Mouse (Mus musculus) left cerebral cortex, adult 18-20 months (tissue): ENCODE data around the gene Plau. TPM values are rescaled to one million over a fixed set of nuclear protein-coding genes. Genes with fewer than 3 reads are reported as not detected.

Experiments used
- DNase-seq, 2 experiments: peaks; one replicate each; pipeline ENCODE4 v3.0.0; 2021 to 2022; ENCODE audit warnings: low spot score in 2 of 2, mixed read lengths in 1 of 2
- total RNA-seq, 2 experiments: library from RNA; stranded (reverse); gene quantifications; 2 replicates each; pipeline ENCODE4 v1.2.3; 2021

The Plau gene
- total RNA-seq, 2 experiments from 2014 or later = 7.7 to 8.2 TPM

DNA sequence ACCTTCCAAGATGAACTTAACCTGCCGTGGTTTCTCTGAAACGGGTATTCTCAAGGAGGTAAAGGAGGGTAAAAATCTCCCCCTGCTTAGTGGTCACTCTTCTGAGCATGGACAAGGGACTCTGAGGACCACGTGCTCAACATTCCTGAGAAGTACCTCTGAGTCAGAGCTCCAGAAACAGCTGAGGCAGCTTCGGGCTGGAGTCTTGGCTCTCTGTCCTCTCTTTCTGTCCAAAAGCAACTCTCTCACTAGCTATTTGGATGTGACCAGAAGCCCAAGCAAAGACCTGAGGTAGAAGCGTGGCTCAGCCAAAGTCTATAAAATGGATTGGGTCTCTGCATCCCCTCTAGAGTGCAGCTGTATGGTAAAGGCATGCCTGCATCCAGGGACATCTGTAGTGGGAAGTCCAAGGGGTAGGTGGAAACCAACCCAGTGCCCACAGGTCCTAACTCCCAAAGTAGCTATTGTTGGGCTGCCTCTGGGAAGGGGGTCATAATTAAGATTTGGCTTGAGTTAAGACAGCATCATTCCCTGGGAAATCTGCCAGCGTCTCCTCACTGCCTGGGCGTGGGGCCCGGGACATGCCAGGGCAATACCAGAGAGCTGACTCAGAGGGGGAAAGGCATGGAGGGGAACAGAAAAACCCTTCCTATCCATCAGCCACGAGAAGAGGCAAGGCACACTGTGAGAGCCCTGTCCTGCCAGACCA is 31.3 kb upstream of the Plau start:
- DNase-seq = peak; percentile 45 to 55

GRCm38 (mm10) chr14:20806116-20806840 is 30.2 kb upstream of the Plau start:
- DNase-seq = no peak

DNA sequence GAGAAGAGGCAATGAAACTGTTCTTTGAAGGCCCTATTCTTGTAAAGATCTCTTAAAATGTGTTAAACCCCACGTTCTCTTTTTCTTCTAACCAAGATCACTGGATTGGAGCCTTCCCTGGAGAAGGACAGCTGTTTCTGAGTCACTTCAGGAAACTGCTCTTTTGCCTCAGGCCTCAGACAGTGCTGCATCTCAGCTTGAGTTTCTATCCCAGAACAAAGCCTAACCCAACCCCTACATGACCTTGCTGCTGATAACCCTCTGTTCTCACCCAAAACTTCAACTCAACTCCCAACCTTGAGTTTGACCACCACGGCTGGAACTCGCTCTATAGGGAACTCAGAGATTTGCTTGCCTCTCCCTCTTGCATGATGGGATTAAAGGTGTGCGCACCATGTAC is 27.1 kb upstream of the Plau start:
- no peak for DNase-seq

DNA sequence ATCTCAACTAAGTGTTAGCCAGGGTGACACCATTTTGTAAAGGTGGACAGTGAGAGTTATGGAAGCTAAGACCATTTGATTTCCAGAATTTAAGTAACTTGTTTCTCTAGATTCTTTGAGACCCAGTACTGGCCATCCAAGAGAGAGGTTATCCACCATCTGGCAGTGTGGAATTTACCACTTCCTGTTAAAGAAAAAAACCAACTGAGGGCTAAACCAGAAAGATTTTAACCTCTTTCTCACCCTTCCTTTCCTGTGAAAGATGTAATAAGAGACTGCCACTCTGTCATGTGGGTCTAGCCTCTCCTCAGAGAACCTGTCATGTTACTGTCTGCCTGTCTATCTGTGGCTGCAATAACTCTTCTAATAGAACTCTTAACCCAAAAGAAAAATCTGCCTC is 26.6 kb upstream of the Plau start:
- DNase-seq = no peak

DNA sequence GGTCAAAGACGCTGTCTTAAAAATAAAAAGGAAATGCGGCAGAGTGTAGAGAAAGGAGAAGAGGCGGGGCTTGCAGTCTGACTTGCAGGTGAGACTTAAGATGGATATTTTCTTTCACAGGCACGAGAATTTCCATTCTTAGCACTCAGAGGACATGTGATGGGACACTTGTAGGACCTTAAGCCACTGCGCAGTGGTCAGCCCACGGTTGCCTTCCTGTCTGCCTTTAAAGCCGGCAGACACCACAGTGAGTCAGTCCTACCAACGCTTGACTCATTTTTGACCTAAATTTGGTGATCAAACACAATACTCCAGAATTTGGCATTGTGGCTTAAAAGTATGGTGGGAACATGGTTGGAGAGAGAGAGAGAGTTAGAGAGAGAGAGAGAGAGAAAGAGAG is 25.2 kb upstream of the Plau start:
- DNase-seq = no peak

- no peak for DNase-seq
Measured at GRCm38 (mm10) chr14:20811779-20812406, 24.6 kb upstream of the Plau start.

DNA sequence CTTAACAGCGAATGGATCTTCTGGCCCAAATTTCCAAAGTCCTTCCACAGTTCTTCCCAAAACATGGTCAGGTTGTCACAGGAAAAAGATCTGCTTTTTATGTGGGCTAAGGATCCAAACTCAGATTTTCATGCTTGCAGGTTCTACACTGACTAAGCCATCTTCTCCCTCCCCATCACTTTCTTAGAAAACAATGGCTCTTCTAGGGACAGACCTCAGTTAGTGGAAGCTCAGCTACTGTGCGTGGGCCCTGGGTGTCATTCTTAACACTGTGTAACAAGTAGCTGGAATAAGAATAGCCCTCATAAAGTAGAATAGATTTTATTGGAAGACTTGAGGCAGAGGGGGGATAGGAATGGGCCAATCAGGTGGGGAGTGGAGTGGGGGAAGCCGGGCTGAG is 21.0 kb upstream of the Plau start:
- no peak for DNase-seq

DNA sequence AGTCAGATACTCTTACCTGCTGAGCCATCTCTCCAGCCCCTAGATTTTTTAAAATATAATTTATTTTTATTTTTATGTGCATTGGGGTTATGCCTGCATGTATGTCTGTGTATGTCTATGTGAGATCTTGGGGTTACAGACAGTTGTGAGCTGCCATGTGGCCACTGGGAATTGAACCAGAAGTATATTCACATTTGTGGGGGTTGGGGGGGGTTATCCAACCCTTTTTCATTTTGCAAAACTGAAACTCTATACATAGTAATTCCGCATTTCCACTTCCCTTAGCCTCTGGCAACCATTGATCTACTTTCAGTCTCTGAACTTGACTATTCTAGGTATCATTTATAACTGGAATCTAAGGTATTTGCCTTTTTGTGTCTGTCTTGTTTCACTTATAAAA is 11.9 kb upstream of the Plau start:
- DNase-seq = no peak

DNA sequence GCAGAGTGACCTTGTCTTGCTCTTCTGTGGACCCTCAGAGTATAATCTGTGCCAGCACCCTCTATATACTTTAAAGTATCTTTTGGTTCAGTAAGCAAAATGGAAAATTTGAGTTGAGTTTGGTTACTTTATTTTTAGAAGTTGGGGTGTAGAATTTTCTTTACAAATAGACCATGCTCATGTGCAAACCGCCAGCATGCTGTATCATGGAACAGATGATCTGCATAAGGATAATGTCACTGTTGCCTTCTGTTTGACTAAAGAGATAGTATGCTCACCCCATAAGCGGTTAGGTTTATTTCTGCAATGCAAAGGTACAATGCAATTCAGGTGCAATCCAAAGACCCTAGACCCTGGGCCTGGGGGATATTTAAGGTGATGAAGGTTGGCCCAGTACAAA is 10.9 kb upstream of the Plau start:
- DNase-seq = no peak

GRCm38 (mm10) chr14:20827061-20827460 is 9.4 kb upstream of the Plau start:
- no peak for DNase-seq

DNA sequence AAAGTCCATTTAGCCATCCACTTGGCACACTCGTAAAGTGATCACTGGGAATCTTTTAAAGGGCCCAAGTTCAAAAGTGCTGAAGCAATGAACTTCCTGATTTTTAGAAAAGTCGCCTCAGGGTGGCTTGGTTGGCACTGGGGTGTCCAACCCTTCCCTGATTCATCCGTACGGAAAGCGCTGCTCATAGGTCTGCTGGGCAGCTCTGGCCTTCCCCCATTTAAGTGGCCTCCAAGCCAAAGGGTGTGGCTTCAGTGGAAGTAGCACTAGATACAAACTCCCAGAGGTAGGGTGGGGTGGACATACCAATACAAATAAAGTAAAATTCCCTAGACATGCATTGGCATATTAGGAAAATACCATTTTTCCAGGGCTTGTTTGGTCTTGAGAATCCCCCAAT is 9.0 kb upstream of the Plau start:
- DNase-seq = no peak

- DNase-seq = no peak
Measured at GRCm38 (mm10) chr14:20828524-20828923, 7.9 kb upstream of the Plau start.

DNA sequence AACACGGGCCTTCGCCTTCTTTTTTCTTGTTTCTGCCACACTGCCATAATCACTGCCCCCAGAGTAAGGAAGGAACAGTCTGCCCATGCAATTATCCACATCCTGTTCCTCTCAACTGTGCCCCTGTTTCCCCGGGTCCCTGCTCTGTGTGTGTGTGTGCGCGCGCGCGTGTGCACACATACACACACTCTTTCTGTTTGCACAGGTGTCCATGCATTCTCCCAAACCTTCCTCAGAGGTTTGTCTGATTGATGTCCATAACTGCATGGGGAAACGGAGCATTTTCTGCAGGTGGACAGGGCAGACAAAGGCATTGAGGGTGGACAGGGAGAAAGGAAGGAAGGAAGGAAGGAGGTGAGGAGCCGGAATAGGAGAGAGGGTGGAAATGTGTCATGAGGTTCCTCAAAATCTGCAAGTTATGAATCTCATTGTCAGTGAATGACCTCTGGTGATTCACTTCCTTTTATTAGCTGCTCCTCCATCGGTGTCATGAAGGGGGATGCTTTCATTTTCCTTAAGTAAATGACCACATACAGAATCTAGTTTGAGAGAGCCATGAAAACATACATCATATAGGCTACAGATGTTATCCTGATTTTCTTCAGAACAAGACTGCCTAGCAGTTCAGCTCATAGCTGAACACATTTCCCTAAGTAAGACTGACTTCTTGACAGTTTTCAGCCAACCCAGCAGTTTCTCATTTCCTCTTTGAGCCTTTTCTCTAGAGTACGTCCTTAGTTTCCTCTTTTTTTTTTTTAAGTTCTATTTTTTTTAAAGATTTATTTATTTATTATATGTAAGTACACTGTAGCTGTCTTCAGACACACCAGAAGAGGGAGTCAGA is 6.7 kb upstream of the Plau start:
- no peak for DNase-seq

- peak; percentile 38 to 46 for DNase-seq
Measured at GRCm38 (mm10) chr14:20831141-20831910, 5.1 kb upstream of the Plau start.

- no peak for DNase-seq
Measured at GRCm38 (mm10) chr14:20831915-20832314, 4.5 kb upstream of the Plau start.

GRCm38 (mm10) chr14:20833525-20833924 is 2.9 kb upstream of the Plau start:
- no peak for DNase-seq

DNA sequence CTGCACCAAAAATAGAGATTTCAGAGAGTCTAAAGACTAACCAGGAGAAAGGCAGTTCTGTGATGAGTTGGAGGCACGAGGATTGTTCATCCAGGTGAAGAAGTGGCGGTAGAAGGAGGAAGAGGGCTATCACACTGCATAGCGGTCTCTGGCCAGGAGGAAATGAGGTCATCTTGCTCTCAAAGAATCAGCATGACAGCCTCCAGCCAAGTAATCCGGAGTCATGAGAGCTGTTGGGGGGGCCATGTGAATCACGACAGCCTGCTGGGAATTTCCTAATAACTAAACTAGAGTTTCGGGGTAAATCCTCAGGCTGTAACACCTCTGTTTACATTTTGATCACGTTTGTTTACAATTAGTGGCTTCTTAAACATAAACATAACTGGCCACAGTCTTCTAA is 2.3 kb upstream of the Plau start:
- DNase-seq = no peak

DNA sequence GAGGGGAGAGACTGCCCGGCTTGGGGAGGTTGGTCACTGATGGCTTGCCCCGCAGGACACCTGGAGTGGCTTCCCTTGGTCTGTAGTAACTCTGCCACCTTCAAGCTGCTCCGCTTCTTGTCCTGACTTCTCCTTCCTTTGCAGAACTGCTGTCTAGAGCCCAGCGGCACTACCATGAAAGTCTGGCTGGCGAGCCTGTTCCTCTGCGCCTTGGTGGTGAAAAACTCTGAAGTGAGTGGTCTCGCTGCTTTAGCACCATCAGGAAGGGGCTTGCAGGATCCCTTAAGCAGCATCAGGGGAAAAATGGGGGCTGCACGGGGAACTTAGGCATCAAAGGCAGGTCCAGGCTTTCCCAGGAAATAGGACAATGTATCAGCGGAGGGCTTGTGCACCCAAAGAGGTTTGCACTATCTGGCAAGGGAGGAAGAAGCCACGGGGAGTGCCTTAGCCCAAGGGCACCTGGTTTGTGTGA is 481 bp downstream of the Plau start:
- no peak for DNase-seq

DNA sequence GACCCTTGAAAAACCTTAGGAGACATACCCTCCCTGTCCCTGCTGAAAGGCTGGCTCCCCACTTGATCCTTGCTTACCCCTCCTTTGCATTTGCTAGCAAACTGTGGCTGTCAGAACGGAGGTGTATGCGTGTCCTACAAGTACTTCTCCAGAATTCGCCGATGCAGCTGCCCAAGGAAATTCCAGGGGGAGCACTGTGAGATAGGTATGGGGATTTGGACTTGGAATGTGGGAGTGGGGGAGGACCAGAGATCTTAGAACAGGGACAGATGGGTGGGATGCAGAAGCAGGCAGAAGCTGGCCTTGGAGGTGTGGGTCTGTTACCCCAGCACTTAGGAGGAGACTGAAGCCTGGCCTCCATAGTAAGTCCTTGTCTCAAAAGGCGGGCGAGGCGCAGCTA is 1.2 kb downstream of the Plau start:
- DNase-seq = no peak

DNA sequence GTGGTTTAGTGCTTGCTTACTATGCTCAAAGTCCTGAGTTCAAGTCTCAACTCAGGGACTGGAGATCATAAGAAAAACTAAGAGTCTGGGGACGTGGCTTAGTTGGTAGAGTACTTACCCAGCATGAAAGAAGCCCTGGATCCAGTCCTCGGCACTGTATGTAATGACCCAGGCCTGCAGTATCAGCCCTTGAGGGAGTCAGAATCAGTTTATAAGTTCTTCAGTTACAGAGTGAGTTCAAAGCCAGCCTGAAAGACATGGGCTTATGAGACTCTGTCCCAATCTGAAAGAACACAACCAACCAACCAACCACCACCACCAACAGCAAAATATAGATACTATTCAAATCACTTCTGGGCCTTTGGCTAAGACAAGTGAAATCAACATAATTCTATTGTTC is 5.1 kb downstream of the Plau start:
- no peak for DNase-seq

DNA sequence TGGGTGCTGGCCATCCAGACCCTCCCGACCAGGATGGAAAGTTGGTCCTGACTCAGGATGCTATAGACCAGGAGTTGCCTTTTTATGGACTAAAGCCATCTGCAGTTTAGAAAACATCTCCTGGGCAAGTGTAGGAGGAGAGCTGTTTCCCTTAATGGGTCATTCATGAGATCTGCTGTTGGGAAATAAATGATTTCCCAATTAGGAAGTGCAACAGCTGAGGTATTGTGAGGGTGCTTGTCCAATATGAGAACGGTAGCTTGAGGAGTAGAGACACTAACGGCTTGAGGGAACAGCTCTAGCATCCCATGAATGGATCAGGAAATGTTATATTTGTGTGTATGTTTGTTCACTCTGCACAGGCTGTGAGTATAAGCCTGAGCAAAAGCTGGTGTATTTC is 6.2 kb downstream of the Plau start:
- no peak for DNase-seq
